Comparison of ENCODE assay signal across 7 mouse cellular contexts in the genomic region with DNA sequence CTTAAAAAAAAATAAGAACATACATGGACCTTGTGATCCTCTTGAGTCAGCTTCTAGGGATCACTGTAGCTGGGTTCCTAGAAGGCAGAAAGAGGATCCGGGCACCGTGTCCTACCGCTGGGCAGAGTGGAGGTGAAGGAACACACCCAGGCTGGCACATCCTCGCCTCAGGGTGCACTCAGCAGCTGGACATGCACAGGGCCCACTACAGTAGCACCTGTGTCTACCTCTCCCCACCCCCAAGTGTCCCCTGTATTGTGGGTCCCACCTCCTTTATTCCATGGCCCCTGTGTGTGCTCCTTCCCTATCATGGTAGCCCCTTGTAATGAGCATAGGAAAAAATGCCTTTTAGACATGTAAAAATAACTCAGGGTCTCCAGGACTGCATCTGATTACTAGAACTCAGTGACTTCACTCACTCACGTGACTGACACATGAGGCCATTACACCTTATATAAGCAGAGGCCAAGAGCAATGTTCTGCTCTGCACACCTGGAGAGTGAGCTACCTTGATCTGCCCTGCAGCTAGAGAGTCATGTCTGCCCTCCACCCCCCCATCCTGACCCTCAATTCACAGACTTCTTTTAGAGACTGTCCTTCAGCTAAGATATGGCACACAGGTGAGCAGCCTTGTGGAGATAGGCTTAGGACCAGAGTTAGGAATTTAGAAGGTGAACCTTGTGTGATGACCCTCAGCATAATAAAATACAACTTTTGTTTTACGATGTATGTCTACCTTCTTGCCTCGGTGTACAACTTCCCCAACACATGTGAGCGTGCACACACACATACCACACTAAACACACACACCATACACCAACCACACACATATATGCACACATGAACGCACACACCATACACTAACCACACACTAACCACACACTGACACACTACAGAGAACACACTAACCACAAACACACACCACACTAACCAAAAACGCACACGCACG. TPM values are rescaled to one million over a fixed set of nuclear protein-coding genes. Genes with fewer than 3 reads are reported as not detected.
A peak's percentile ranks its signal among the peaks of the same experiment; 100 is the strongest.
DNase-seq lines count a peak whose midpoint lies in the region; ATAC-seq and TF ChIP-seq lines count a peak whose summit lies in the region.

No protein-coding gene starts in this region.

- peak overlapping the region; percentile 78 for H3K4me2 ChIP-seq in lung, embryonic 15.5 days

- ATAC-seq in lung, embryonic 15.5 days (ENCODE audit: borderline replicate concordance, extremely low read depth, low FRiP score, low TSS enrichment) = no peak

- 0 out of 2 replicates have a peak, but pooled peaks have one; percentile 3 for TF ChIP-seq POLR2A in embryonic fibroblast, embryonic 13.5 days (IDR thresholded peaks at IDR 0.05; ENCODE audit: low read depth, low read length)
- TF ChIP-seq POLR2A in small intestine, adult 2 months (IDR thresholded peaks at IDR 0.05; ENCODE audit: low read depth, low read length) = no peak

- intact Hi-C loops in left cerebral cortex, postnatal 10 days (cut with DNase I) = loop anchor here (2.0 to 10.0 kb wide), 2 partner anchors 49 to 101 kb away; partner anchors contain the start of gene Aes

- no peaks in the 10 kb centered on the region for H3K27me3 ChIP-seq in lung, embryonic 15.5 days
- no peaks in the 10 kb centered on the region for H3K27me3 ChIP-seq in limb, embryonic 10.5 days (ENCODE audit: low read depth, poor library complexity, severe bottlenecking)
- H3K27me3 ChIP-seq in small intestine, adult 2 months (ENCODE audit: control insufficient read depth, insufficient read depth, low read length) = no peaks in the 10 kb centered on the region

- no peak for TF ChIP-seq CTCF in embryonic fibroblast, embryonic 13.5 days (IDR thresholded peaks at IDR 0.05; ENCODE audit: borderline replicate concordance, insufficient read depth, low read length)
- TF ChIP-seq CTCF in small intestine, adult 2 months (IDR thresholded peaks at IDR 0.05; ENCODE audit: extremely low read depth, insufficient read length, insufficient replicate concordance, low read depth, low read length) = no peak

- 72% methylated on average over 12 of the region's 12 CpGs for WGBS in lung, embryonic 15.5 days
- 86% methylated on average over 12 of the region's 12 CpGs for WGBS in limb, embryonic 10.5 days
- 71% methylated on average over 12 of the region's 12 CpGs for WGBS in small intestine, adult 2 months

- H3K4me1 ChIP-seq in lung, embryonic 15.5 days = peaks cover 41% of the 10 kb centered on the region
- peaks cover 3% of the 10 kb centered on the region; the same call in 1 of the 2 replicates for H3K4me1 ChIP-seq in embryonic fibroblast, embryonic 13.5 days (ENCODE audit: control insufficient read depth, insufficient read depth, low read length)
- peaks cover 60% of the 10 kb centered on the region for H3K4me1 ChIP-seq in limb, embryonic 10.5 days
- peaks cover 18% of the 10 kb centered on the region for H3K4me1 ChIP-seq in small intestine, adult 2 months (ENCODE audit: control insufficient read depth, insufficient read depth, insufficient read length, low read length)

- no peak overlapping the region for H3K4me3 ChIP-seq in lung, embryonic 15.5 days
- H3K4me3 ChIP-seq in embryonic fibroblast, embryonic 13.5 days (ENCODE audit: insufficient read depth, low read length) = no peak overlapping the region
- H3K4me3 ChIP-seq in limb, embryonic 10.5 days = peak overlapping the region; percentile 65; the same call in 1 of the 2 replicates
- H3K4me3 ChIP-seq in small intestine, adult 2 months (ENCODE audit: low read depth, low read length) = peak overlapping the region; percentile 42

- 0 out of 2 replicates have a peak overlapping the region, but pooled peaks have one; percentile 30 for H3K9ac ChIP-seq in lung, embryonic 15.5 days

- no peak for DNase-seq in lung, postnatal 10 days
- no peak for DNase-seq in limb, embryonic 10.5 days (ENCODE audit: low spot score)
- no peak for DNase-seq in frontal cortex, postnatal 14 days (ENCODE audit: low spot score in 2 of 2)
- no peak for DNase-seq in left cerebral cortex, postnatal 10 days (ENCODE audit: extremely low spot score in 1 of 2, low spot score in 2 of 2)

- no peaks in the 10 kb centered on the region for H3K36me3 ChIP-seq in lung, embryonic 15.5 days
- H3K36me3 ChIP-seq in limb, embryonic 10.5 days = 0 out of 2 replicates have a peak, but pooled peaks cover 3% of the 10 kb centered on the region
- H3K36me3 ChIP-seq in small intestine, adult 2 months (ENCODE audit: control insufficient read depth, insufficient read depth, low read length) = no peaks in the 10 kb centered on the region

- peak overlapping the region; percentile 93; the same call in 1 of the 2 replicates for H3K27ac ChIP-seq in lung, embryonic 15.5 days
- no peak overlapping the region for H3K27ac ChIP-seq in embryonic fibroblast, embryonic 13.5 days (ENCODE audit: insufficient read depth, low read length)
- H3K27ac ChIP-seq in limb, embryonic 10.5 days = peak overlapping the region; percentile 59
- no peak overlapping the region; the same call in 1 of the 2 replicates for H3K27ac ChIP-seq in small intestine, adult 2 months (ENCODE audit: insufficient read depth, low read depth, low read length)

- H3K9me3 ChIP-seq in lung, embryonic 15.5 days = no peaks in the 10 kb centered on the region
- H3K9me3 ChIP-seq in limb, embryonic 10.5 days (replicated peaks) = no peaks in the 10 kb centered on the region

RNA-seq across cellular contexts. Expression of gene BC025920, which starts 1.8 kb away (rescaled TPM):
- polyA plus RNA-seq in lung, embryonic 15.5 days (2015; fragmentation: Nextera tagmentation; extraction: Ambion mirVana) = 0.66 and 0.78 TPM in 2 replicates
- 0.75 and 0.86 TPM in 2 replicates for polyA plus RNA-seq in embryonic fibroblast, embryonic 13.5 days (2011; ENCODE audit: insufficient read length, low read depth, missing spikeins)
- 1.4 TPM in 2 replicates for polyA plus RNA-seq in limb, embryonic 10.5 days (2016; fragmentation: Nextera tagmentation; extraction: Ambion mirVana)
- polyA plus RNA-seq in small intestine, adult 2 months (2012; rRNA removed) = 0.33 and 0.58 TPM in 2 replicates
- 1 to 10 TPM; 1.9 to 2.2 TPM for total RNA-seq in left cerebral cortex, postnatal 10 days (2021)

RNA-seq across cellular contexts. Expression of gene Tle6, which starts 3.4 kb away (rescaled TPM):
- polyA plus RNA-seq in lung, embryonic 15.5 days (2015; fragmentation: Nextera tagmentation; extraction: Ambion mirVana) = 28.1 and 29.3 TPM in 2 replicates
- polyA plus RNA-seq in embryonic fibroblast, embryonic 13.5 days (2011; ENCODE audit: insufficient read length, low read depth, missing spikeins) = 16.5 and 26.4 TPM in 2 replicates
- 12.6 and 15.5 TPM in 2 replicates for polyA plus RNA-seq in limb, embryonic 10.5 days (2016; fragmentation: Nextera tagmentation; extraction: Ambion mirVana)
- polyA plus RNA-seq in small intestine, adult 2 months (2012; rRNA removed) = 7.3 and 34.4 TPM in 2 replicates
- 1 to 10 TPM in 1 of 2 experiments, under 1 TPM in 1; 0.93 to 3.0 TPM for total RNA-seq in left cerebral cortex, postnatal 10 days (2021)

RNA-seq across cellular contexts. Expression of gene Sirt6, which starts 23.3 kb away (rescaled TPM):
- 41.1 TPM in 2 replicates for polyA plus RNA-seq in lung, embryonic 15.5 days (2015; fragmentation: Nextera tagmentation; extraction: Ambion mirVana)
- 14.0 and 17.5 TPM in 2 replicates for polyA plus RNA-seq in embryonic fibroblast, embryonic 13.5 days (2011; ENCODE audit: insufficient read length, low read depth, missing spikeins)
- polyA plus RNA-seq in limb, embryonic 10.5 days (2016; fragmentation: Nextera tagmentation; extraction: Ambion mirVana) = 53.3 and 58.5 TPM in 2 replicates
- polyA plus RNA-seq in small intestine, adult 2 months (2012; rRNA removed) = 16.4 and 34.7 TPM in 2 replicates
- 10 to 100 TPM; 28.0 to 29.3 TPM for total RNA-seq in left cerebral cortex, postnatal 10 days (2021)

RNA-seq across cellular contexts. Expression of gene Ankrd24, which starts 24.0 kb away (rescaled TPM):
- polyA plus RNA-seq in lung, embryonic 15.5 days (2015; fragmentation: Nextera tagmentation; extraction: Ambion mirVana) = 8.6 and 9.8 TPM in 2 replicates
- polyA plus RNA-seq in embryonic fibroblast, embryonic 13.5 days (2011; ENCODE audit: insufficient read length, low read depth, missing spikeins) = 9.0 and 11.6 TPM in 2 replicates
- polyA plus RNA-seq in limb, embryonic 10.5 days (2016; fragmentation: Nextera tagmentation; extraction: Ambion mirVana) = 8.0 and 8.6 TPM in 2 replicates
- polyA plus RNA-seq in small intestine, adult 2 months (2012; rRNA removed) = 11.3 and 24.2 TPM in 2 replicates
- total RNA-seq in left cerebral cortex, postnatal 10 days (2021) = 10 to 100 TPM; 34.1 to 35.1 TPM

RNA-seq across cellular contexts. Expression of gene Tle2, which starts 29.9 kb away (rescaled TPM):
- 39.3 and 49.7 TPM in 2 replicates for polyA plus RNA-seq in lung, embryonic 15.5 days (2015; fragmentation: Nextera tagmentation; extraction: Ambion mirVana)
- polyA plus RNA-seq in embryonic fibroblast, embryonic 13.5 days (2011; ENCODE audit: insufficient read length, low read depth, missing spikeins) = 22.4 and 25.7 TPM in 2 replicates
- polyA plus RNA-seq in limb, embryonic 10.5 days (2016; fragmentation: Nextera tagmentation; extraction: Ambion mirVana) = 17.1 and 28.2 TPM in 2 replicates
- polyA plus RNA-seq in small intestine, adult 2 months (2012; rRNA removed) = 17.8 and 20.4 TPM in 2 replicates
- total RNA-seq in left cerebral cortex, postnatal 10 days (2021) = 10 to 100 TPM; 20.9 to 22.4 TPM

Comparison
In these comparisons a context has a peak if more than half of its experiments do, and no peak if none do; other contexts are left out.
1. H3K27ac ChIP-seq: peak in lung, embryonic 15.5 days (single experiment) and limb, embryonic 10.5 days (single experiment); none in embryonic fibroblast, embryonic 13.5 days (single experiment) and small intestine, adult 2 months (single experiment).
2. H3K4me3 ChIP-seq: peak in limb, embryonic 10.5 days (single experiment) and small intestine, adult 2 months (single experiment); none in lung, embryonic 15.5 days (single experiment) and embryonic fibroblast, embryonic 13.5 days (single experiment).